Mouse (Mus musculus) limb, embryonic 11.5 days (tissue): ENCODE results near the gene Padi3. TPM values are rescaled to one million over a fixed set of nuclear protein-coding genes. Genes with fewer than 3 reads are reported as not detected.

Experiments used
- ATAC-seq: fragments of 200-750 bp; cut with Nextera tagmentation; 2 replicates; pipeline ENCODE4 v1.8.0; 2017; ENCODE audit warnings: low read depth; ENCODE audit not compliant: insufficient number of reproducible peaks, low FRiP score, low TSS enrichment
- DNase-seq: peaks from one replicate; pipeline ENCODE4 v3.0.0-alpha.2; 2015; ENCODE audit warnings: low spot score
- H3K27ac ChIP-seq: fragments of 300-500 bp; sonication (generic); replicated peaks from 2 replicates; pipeline ENCODE4 v1.5.1; 2014; ENCODE audit warnings: low read depth, mild to moderate bottlenecking, low read length
- H3K27me3 ChIP-seq: fragments of 300-500 bp; sonication (generic); 2 replicates; pipeline ENCODE4 v1.6.1; 2014; ENCODE audit warnings: mild to moderate bottlenecking, low read length, mixed read lengths; ENCODE audit not compliant: control insufficient read depth, insufficient read depth
- H3K36me3 ChIP-seq: fragments of 300-500 bp; sonication (generic); 2 replicates; pipeline ENCODE4 v1.6.1; 2014; ENCODE audit warnings: mild to moderate bottlenecking, low read length, moderate library complexity, mixed read lengths; ENCODE audit not compliant: control insufficient read depth, insufficient read depth
- H3K4me1 ChIP-seq: fragments of 300-500 bp; sonication (generic); 2 replicates; pipeline ENCODE4 v1.6.1; 2014; ENCODE audit warnings: low read length, mixed read lengths; ENCODE audit not compliant: control insufficient read depth, insufficient read depth
- H3K4me2 ChIP-seq: fragments of 300-500 bp; sonication (generic); 2 replicates; pipeline ENCODE4 v1.6.1; 2014; ENCODE audit warnings: low read depth, mild to moderate bottlenecking, moderate library complexity; ENCODE audit not compliant: severe bottlenecking
- H3K4me3 ChIP-seq: fragments of 300-500 bp; sonication (generic); 2 replicates; pipeline ENCODE4 v1.5.1; 2014; ENCODE audit warnings: low read depth, low read length
- H3K9ac ChIP-seq: fragments of 300-500 bp; sonication (generic); 2 replicates; pipeline ENCODE4 v1.6.1; 2014; ENCODE audit warnings: mild to moderate bottlenecking, low read length
- H3K9me3 ChIP-seq: fragments of 300-500 bp; sonication (generic); 2 replicates; pipeline ENCODE4 v1.6.1; 2016; ENCODE audit warnings: low read length; ENCODE audit not compliant: control insufficient read depth
- WGBS: fragments of 180-500 bp; shearing (Covaris S2); extraction: QIAGEN DNeasy Blood & Tissue Kit; methylation state at CpG from one replicate; pipeline ENCODE4 v1.1.7; 2014; 5-methylcytosine and 5-hydroxymethylcytosine counted together
- polyA plus RNA-seq: library from polyadenylated mRNA; unstranded; fragments of >200 nt; fragmentation: Nextera tagmentation; extraction: Ambion mirVana; gene quantifications from 2 replicates; pipeline ENCODE4 v1.2.1, GENCODE M21; 2014

The Padi3 gene
- polyA plus RNA-seq, 1 experiment from 2014 or later = 0.61 TPM

DNA sequence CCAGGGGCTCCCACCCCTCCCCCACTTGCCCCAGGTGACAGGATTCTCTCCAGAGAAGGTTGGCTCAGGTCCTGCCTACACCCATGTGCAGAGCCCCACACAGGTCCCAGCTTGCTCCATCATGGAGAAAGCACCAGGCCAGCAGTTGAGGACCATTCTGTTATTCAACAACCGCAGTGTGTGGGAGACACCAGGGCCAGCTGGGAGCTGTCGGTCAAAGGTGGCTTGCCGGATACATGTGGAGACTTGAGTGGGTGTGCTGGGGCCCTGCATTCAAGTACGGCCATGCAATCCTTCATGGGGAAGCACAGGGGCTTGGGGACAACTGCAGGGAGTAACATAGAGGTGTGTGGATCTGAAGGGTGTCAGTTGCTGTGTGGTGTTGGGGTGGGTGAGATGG, 21.4 kb upstream of the Padi3 start:
- Histone ChIP-seq H3K9ac (no peak overlapping the region), H3K4me3 (no peak overlapping the region), H3K4me2 (no peak overlapping the region), H3K27me3 (no peaks in the 10 kb centered on the region), H3K27ac (no peak overlapping the region), H3K36me3 (no peaks in the 10 kb centered on the region), H3K9me3 (no peaks in the 10 kb centered on the region), H3K4me1 (peaks cover 8% of the 10 kb centered on the region; the same call in 1 of the 2 replicates)
- DNase-seq = no peak
- ATAC-seq = no peak
- 83% methylated on average over 4 of the region's 4 CpGs for WGBS

DNA sequence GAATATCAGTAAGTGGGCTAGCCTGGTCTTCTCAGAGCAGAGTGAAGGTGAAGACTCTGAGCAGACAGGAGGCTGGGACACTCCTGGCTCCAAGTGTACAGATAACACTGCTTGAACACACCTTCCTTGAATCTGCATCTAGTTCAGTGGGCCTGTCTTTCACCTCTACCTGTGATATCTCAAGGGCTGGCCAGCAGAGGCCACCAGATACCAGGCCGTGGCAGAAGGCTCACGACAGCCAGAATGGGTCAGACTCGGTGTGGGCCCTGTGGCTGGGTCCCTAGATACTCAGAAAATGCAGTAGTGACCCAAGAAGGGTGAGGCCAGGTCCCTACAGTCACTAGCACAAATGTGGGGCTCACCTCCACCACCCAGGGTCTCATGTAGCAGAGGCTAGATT, 16.8 kb upstream of the Padi3 start:
- no peaks in the 10 kb centered on the region for H3K36me3 ChIP-seq
- H3K4me1 ChIP-seq = no peaks in the 10 kb centered on the region
- H3K9ac ChIP-seq = no peak overlapping the region
- WGBS = 61% methylated on average over 3 of the region's 3 CpGs
- ATAC-seq (no peak), DNase-seq (no peak)
- no peaks in the 10 kb centered on the region for H3K27me3 ChIP-seq
- no peak overlapping the region for H3K27ac ChIP-seq
- H3K4me3 ChIP-seq = no peak overlapping the region
- peaks cover 4% of the 10 kb centered on the region; the same call in 1 of the 2 replicates for H3K9me3 ChIP-seq
- no peak overlapping the region for H3K4me2 ChIP-seq

DNA sequence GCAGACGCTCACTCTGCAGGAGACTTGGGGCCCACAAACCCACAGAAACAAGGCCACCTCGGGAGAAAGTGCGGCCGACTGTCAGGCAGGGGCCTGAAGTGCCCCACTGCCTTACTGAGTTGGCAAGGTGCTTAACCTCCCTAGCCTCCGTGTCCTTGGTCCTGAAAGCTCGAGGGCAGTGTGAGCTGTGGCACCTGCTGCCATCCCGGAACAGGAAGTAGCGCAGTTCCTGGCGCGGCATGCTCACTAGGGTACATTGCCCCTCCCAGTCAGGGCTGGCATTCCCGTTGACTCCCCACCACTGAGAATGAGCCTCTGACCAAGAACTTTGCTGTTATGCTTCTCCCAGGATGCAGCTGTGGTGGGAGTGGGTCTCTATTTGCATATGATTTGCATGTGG, 15.5 kb upstream of the Padi3 start:
- no peak overlapping the region for H3K4me2 ChIP-seq
- no peak overlapping the region for H3K9ac ChIP-seq
- H3K4me3 ChIP-seq = no peak overlapping the region
- H3K4me1 ChIP-seq = no peaks in the 10 kb centered on the region
- H3K9me3 ChIP-seq = peaks cover 4% of the 10 kb centered on the region; the same call in 1 of the 2 replicates
- DNase-seq = no peak
- ATAC-seq = no peak
- H3K27me3 ChIP-seq = no peaks in the 10 kb centered on the region
- WGBS = 51% methylated on average over 11 of the region's 11 CpGs
- no peak overlapping the region for H3K27ac ChIP-seq
- H3K36me3 ChIP-seq = no peaks in the 10 kb centered on the region

DNA sequence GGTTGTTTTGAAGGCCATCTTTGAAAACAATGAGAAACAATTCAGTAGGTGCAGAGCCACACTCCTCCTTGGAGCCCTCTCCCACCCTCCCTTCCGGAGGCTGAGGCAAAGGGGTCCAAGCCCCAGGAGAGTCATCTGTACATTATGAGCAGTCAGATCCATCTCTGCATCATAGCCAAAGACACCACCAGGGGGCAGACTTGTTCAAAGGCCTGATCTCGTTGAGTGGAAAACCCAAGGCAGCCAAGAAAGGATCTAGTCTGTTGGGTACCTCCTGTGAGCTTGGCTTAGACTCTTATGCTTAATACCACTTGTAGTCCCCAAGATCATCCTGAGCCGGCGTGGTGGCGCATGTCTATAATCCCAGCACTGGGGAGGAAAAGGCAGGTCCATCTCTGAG, 11.5 kb upstream of the Padi3 start:
- WGBS = 69% methylated on average over 5 of the region's 5 CpGs
- H3K9me3 ChIP-seq = peaks cover 4% of the 10 kb centered on the region; the same call in 1 of the 2 replicates
- H3K4me1 ChIP-seq = no peaks in the 10 kb centered on the region
- DNase-seq = peak; percentile 55
- H3K4me3 ChIP-seq = no peak overlapping the region
- H3K27ac ChIP-seq = no peak overlapping the region
- no peak for ATAC-seq
- H3K9ac ChIP-seq = no peak overlapping the region
- no peaks in the 10 kb centered on the region for H3K36me3 ChIP-seq
- no peak overlapping the region for H3K4me2 ChIP-seq
- no peaks in the 10 kb centered on the region for H3K27me3 ChIP-seq

DNA sequence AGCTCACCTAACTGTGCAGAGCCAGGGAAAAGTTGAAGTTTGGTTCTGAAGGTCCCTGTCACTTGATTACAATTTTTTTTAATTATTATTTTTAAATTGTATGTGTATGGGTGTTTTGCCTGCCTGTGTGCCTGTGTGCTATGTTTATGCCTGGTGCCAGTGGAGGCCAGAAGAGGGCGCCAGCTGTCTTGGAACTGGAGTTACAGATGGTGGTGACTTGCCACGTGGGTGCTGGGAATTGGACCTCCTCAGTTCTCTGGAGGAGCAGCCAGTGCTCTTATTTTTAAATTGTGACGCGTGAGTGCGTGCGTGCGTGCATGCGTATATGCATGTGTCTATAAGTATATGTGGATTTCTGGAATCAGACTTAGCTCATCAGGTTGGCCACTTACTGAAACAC, 7.0 kb upstream of the Padi3 start:
- no peak overlapping the region for H3K4me2 ChIP-seq
- H3K4me1 ChIP-seq = peaks cover 23% of the 10 kb centered on the region
- no peak overlapping the region for H3K9ac ChIP-seq
- H3K36me3 ChIP-seq = no peaks in the 10 kb centered on the region
- H3K27ac ChIP-seq = no peak overlapping the region
- 90% methylated on average over 8 of the region's 8 CpGs for WGBS
- no peaks in the 10 kb centered on the region for H3K27me3 ChIP-seq
- ATAC-seq (no peak), DNase-seq (no peak)
- no peaks in the 10 kb centered on the region for H3K9me3 ChIP-seq
- no peak overlapping the region for H3K4me3 ChIP-seq

DNA sequence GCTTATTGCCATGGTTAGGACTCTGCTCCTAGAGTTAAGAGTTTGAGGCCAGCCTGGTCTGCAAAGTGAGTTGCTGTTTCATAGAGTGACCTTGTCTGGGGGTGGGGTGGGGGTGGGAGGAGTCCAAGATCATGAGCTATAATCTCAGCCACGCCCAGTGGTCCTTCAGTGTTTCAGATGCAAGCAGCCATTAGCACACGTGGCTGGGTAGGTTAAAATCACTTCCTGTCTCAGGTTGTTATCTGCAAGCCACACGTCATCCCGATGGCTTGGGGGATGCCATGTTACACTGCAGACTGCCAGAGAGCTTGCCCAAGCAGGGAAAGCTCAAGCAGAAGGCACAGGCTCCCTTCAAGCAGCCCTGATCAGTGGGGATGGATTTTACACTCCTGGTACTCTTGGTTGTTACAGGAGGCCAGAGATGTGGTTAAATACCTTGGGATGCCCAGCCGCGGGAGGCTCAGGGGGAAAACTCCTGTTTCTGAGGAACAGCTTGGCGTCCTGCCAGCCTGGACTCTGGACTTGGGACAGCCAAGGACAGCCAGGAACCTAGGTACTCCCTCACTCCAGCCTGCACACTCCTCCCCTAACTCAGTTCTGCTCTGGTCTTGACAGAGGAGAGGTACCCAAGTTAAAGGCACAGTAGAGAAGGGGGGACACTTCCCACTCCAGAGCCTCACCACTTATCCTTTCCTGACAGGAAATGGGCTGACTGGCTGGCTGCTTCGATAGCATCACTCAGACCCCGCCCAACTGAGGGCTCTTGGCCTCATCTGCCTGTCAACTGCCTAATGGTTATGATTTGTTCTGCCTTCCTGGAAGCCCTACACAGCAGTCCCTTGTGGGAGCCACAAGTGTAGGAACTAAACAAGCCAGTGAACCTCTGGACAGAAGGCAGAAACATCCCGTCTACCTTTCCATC, 5.8 kb upstream of the Padi3 start:
- H3K4me3 ChIP-seq = no peak overlapping the region
- H3K4me1 ChIP-seq = peaks cover 29% of the 10 kb centered on the region
- H3K9ac ChIP-seq = no peak overlapping the region
- H3K27ac ChIP-seq = no peak overlapping the region
- no peak overlapping the region for H3K4me2 ChIP-seq
- DNase-seq = no peak
- H3K27me3 ChIP-seq = no peaks in the 10 kb centered on the region
- ATAC-seq = no peak
- 54% methylated on average over 10 of the region's 10 CpGs for WGBS
- H3K36me3 ChIP-seq = no peaks in the 10 kb centered on the region
- H3K9me3 ChIP-seq = no peaks in the 10 kb centered on the region

DNA sequence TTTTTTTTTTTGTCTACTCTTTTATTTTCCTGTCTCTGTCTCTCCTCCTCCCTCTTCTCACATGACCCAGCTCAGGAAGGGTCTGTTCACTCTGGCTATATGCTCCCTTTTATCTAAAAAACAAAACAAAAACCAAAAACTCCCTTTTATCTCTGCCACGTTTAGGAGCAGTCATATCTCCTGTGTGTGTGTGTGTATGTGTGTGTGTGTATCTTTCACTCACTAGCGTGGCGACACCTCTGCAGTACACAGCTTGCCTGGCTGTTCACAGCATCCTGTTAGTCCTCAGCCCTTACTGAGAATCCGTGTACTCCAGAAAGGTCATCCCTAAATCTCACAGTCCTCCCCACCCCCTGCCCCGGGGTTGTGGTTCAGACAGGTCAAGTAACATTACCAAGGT, 5.0 kb upstream of the Padi3 start:
- WGBS = 73% methylated on average over 5 of the region's 5 CpGs
- no peak for ATAC-seq
- Histone ChIP-seq H3K36me3 (no peaks in the 10 kb centered on the region), H3K9ac (no peak overlapping the region), H3K4me2 (no peak overlapping the region), H3K27me3 (no peaks in the 10 kb centered on the region), H3K9me3 (no peaks in the 10 kb centered on the region), H3K4me1 (peaks cover 29% of the 10 kb centered on the region), H3K27ac (no peak overlapping the region), H3K4me3 (no peak overlapping the region)
- no peak for DNase-seq

DNA sequence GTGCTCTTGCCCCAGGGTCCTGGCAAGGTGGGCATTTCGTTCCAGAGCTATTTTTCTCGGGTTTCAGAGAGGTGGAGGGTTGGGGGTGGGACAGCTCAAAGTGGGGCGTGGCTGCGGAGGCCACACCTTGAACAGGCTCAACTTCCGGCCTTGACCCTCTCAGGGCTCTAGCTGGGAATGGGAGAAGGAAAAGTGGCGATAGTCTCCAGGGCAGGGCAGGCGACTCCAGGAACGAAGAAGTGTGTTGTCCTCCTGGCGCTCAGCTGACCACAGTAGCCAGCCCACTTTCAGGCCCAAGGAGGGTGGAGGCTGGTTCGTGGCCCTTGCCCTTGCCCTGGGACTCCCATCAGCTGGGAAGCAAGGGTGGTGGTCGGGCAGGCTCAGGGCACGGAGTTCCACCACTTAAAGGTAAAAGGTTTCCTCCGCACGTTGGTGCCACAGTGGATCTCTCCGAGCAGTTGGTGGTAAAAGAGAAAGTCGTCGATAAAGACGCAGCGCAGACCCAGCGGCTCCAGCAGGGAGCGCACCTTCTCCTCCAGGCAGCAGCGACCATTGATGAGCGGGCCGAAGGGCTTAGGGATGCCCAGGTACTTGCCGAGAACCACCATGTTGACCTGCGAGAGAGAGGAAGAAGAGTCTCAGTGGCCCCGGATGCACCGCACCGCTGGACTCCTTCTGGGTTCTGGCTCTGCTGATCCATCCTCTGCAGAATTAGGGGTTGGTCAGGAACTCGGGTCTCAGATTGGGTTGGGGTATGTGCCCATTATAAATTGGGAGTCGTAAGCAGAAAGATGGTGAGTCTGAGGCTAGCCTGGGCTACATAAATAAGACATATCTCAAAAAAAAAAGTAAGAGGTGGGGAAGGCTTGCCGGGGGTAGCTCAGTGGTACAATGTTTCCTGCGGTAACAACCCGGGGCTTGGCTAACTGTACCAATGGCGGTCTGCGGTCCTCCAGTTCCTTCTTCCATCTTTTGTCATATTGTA, 4.1 kb upstream of the Padi3 start:
- H3K4me1 ChIP-seq = peaks cover 29% of the 10 kb centered on the region
- 23% methylated on average over 36 of the region's 36 CpGs for WGBS

More for the DNA sequence above, 4.1 kb upstream of the Padi3 start:
- H3K9me3 ChIP-seq = no peaks in the 10 kb centered on the region
- no peaks in the 10 kb centered on the region for H3K36me3 ChIP-seq
- H3K27ac ChIP-seq = peak overlapping the region; percentile 89
- H3K27me3 ChIP-seq = no peaks in the 10 kb centered on the region
- DNase-seq (peak; percentile 79), ATAC-seq (peak; percentile 64)
- peak overlapping the region; percentile 74 for H3K4me2 ChIP-seq
- H3K4me3 ChIP-seq = peak overlapping the region; percentile 39
- H3K9ac ChIP-seq = peak overlapping the region; percentile 52
